Mouse (Mus musculus): ENCODE data around the gene Slc37a1. TPM values are rescaled to one million over a fixed set of nuclear protein-coding genes. Genes with fewer than 3 reads are reported as not detected.
A peak's percentile ranks its signal among the peaks of the same experiment; 100 is the strongest.

Gene Slc37a1
- polyA plus RNA-seq, 1 experiment from 2014 or later, result 5.9 TPM

GRCm38 (mm10) chr17:31261352-31261751 is 25.2 kb upstream of the Slc37a1 start:
- DNase-seq, result no peak
- no peak for TF ChIP-seq CTCF (IDR thresholded peaks at IDR 0.05; ENCODE audit: low read depth)
- Histone ChIP-seq H3K4me2 (no peak overlapping the region), H3K27me3 (ENCODE audit: insufficient read depth, low read length) (no peaks in the 10 kb centered on the region), H3K9ac (no peak overlapping the region), H3K4me1 (ENCODE audit: insufficient read depth) (no peaks in the 10 kb centered on the region), H3K4me3 (ENCODE audit: low read depth, low read length) (no peak overlapping the region), H3K27ac (ENCODE audit: low read depth) (no peak overlapping the region), H3K36me3 (ENCODE audit: insufficient read depth) (no peaks in the 10 kb centered on the region), H3K9me3 (ENCODE audit: low read depth, low read length) (no peaks in the 10 kb centered on the region)
- 84% methylated on average over 6 of the region's 6 CpGs for WGBS
- no peak for ATAC-seq (ENCODE audit: insufficient read depth)

- H3K4me3 ChIP-seq (ENCODE audit: low read depth, low read length), result no peak overlapping the region
- WGBS, result 56% methylated on average over 5 of the region's 5 CpGs
These were observed 23.9 kb upstream of the Slc37a1 start for GRCm38 (mm10) chr17:31262715-31263114.

GRCm38 (mm10) chr17:31263770-31264169 is 22.8 kb upstream of the Slc37a1 start:
- Histone ChIP-seq H3K27me3 (ENCODE audit: insufficient read depth, low read length) (no peaks in the 10 kb centered on the region), H3K27ac (ENCODE audit: low read depth) (no peak overlapping the region), H3K36me3 (ENCODE audit: insufficient read depth) (no peaks in the 10 kb centered on the region), H3K4me3 (ENCODE audit: low read depth, low read length) (no peak overlapping the region), H3K4me2 (no peak overlapping the region), H3K4me1 (ENCODE audit: insufficient read depth) (no peaks in the 10 kb centered on the region), H3K9ac (no peak overlapping the region), H3K9me3 (ENCODE audit: low read depth, low read length) (no peaks in the 10 kb centered on the region)
- no peak for TF ChIP-seq CTCF (IDR thresholded peaks at IDR 0.05; ENCODE audit: low read depth)
- ATAC-seq (ENCODE audit: insufficient read depth) (no peak), DNase-seq (no peak)
- WGBS, result 94% methylated on average over 5 of the region's 5 CpGs

More at GRCm38 (mm10) chr17:31262715-31263114, 23.9 kb upstream of the Slc37a1 start:
- ATAC-seq (ENCODE audit: insufficient read depth) (no peak), DNase-seq (peak; percentile 19)
- no peaks in the 10 kb centered on the region for H3K36me3 ChIP-seq (ENCODE audit: insufficient read depth)
- no peaks in the 10 kb centered on the region for H3K27me3 ChIP-seq (ENCODE audit: insufficient read depth, low read length)
- no peaks in the 10 kb centered on the region for H3K9me3 ChIP-seq (ENCODE audit: low read depth, low read length)
- H3K27ac ChIP-seq (ENCODE audit: low read depth), result no peak overlapping the region
- H3K4me2 ChIP-seq, result no peak overlapping the region
- H3K4me1 ChIP-seq (ENCODE audit: insufficient read depth), result no peaks in the 10 kb centered on the region
- no peak for TF ChIP-seq CTCF (IDR thresholded peaks at IDR 0.05; ENCODE audit: low read depth)
- no peak overlapping the region for H3K9ac ChIP-seq

GRCm38 (mm10) chr17:31264372-31264771 is 22.2 kb upstream of the Slc37a1 start:
- no peak overlapping the region for H3K4me2 ChIP-seq
- TF ChIP-seq CTCF (IDR thresholded peaks at IDR 0.05; ENCODE audit: low read depth), result no peak
- no peaks in the 10 kb centered on the region for H3K36me3 ChIP-seq (ENCODE audit: insufficient read depth)
- no peaks in the 10 kb centered on the region for H3K4me1 ChIP-seq (ENCODE audit: insufficient read depth)
- no peaks in the 10 kb centered on the region for H3K27me3 ChIP-seq (ENCODE audit: insufficient read depth, low read length)
- WGBS, result 51% methylated on average over 6 of the region's 6 CpGs
- H3K4me3 ChIP-seq (ENCODE audit: low read depth, low read length), result no peak overlapping the region
- DNase-seq, result no peak
- H3K9ac ChIP-seq, result no peak overlapping the region
- ATAC-seq (ENCODE audit: insufficient read depth), result no peak
- H3K27ac ChIP-seq (ENCODE audit: low read depth), result no peak overlapping the region
- no peaks in the 10 kb centered on the region for H3K9me3 ChIP-seq (ENCODE audit: low read depth, low read length)

- no peak overlapping the region for H3K27ac ChIP-seq (ENCODE audit: low read depth)
- DNase-seq (peak; percentile 30), ATAC-seq (ENCODE audit: insufficient read depth) (no peak)
- no peaks in the 10 kb centered on the region for H3K9me3 ChIP-seq (ENCODE audit: low read depth, low read length)
- no peaks in the 10 kb centered on the region for H3K36me3 ChIP-seq (ENCODE audit: insufficient read depth)
- H3K4me3 ChIP-seq (ENCODE audit: low read depth, low read length), result no peak overlapping the region
- no peak overlapping the region for H3K9ac ChIP-seq
- 18% methylated on average over 3 of the region's 3 CpGs for WGBS
- no peak overlapping the region for H3K4me2 ChIP-seq
- no peaks in the 10 kb centered on the region for H3K4me1 ChIP-seq (ENCODE audit: insufficient read depth)
- H3K27me3 ChIP-seq (ENCODE audit: insufficient read depth, low read length), result no peaks in the 10 kb centered on the region
- TF ChIP-seq CTCF (IDR thresholded peaks at IDR 0.05; ENCODE audit: low read depth), result no peak
These were observed 21.4 kb upstream of the Slc37a1 start for GRCm38 (mm10) chr17:31265171-31265572.

GRCm38 (mm10) chr17:31265831-31266230 is 20.8 kb upstream of the Slc37a1 start:
- H3K36me3 ChIP-seq (ENCODE audit: insufficient read depth), result no peaks in the 10 kb centered on the region
- no peak overlapping the region for H3K9ac ChIP-seq
- H3K27ac ChIP-seq (ENCODE audit: low read depth), result no peak overlapping the region
- H3K4me3 ChIP-seq (ENCODE audit: low read depth, low read length), result no peak overlapping the region
- WGBS, result 85% methylated on average over 9 of the region's 9 CpGs
- H3K9me3 ChIP-seq (ENCODE audit: low read depth, low read length), result no peaks in the 10 kb centered on the region
- ATAC-seq (ENCODE audit: insufficient read depth) (no peak), DNase-seq (no peak)
- H3K27me3 ChIP-seq (ENCODE audit: insufficient read depth, low read length), result no peaks in the 10 kb centered on the region
- TF ChIP-seq CTCF (IDR thresholded peaks at IDR 0.05; ENCODE audit: low read depth), result no peak
- H3K4me1 ChIP-seq (ENCODE audit: insufficient read depth), result no peaks in the 10 kb centered on the region
- H3K4me2 ChIP-seq, result no peak overlapping the region

GRCm38 (mm10) chr17:31266321-31266950 is 20.2 kb upstream of the Slc37a1 start:
- ATAC-seq (ENCODE audit: insufficient read depth), result no peak
- WGBS, result 75% methylated on average over 7 of the region's 7 CpGs
- Histone ChIP-seq H3K27ac (ENCODE audit: low read depth) (no peak overlapping the region), H3K9ac (no peak overlapping the region), H3K4me3 (ENCODE audit: low read depth, low read length) (no peak overlapping the region), H3K36me3 (ENCODE audit: insufficient read depth) (no peaks in the 10 kb centered on the region), H3K9me3 (ENCODE audit: low read depth, low read length) (no peaks in the 10 kb centered on the region), H3K4me2 (no peak overlapping the region), H3K4me1 (ENCODE audit: insufficient read depth) (no peaks in the 10 kb centered on the region), H3K27me3 (ENCODE audit: insufficient read depth, low read length) (no peaks in the 10 kb centered on the region)
- TF ChIP-seq CTCF (IDR thresholded peaks at IDR 0.05; ENCODE audit: low read depth), result no peak
- DNase-seq, result no peak

Measured in lung, embryonic 14.5 days (tissue).